Mouse (Mus musculus): ENCODE results near the gene Ttc22. TPM values are rescaled to one million over a fixed set of nuclear protein-coding genes. Genes with fewer than 3 reads are reported as not detected.

Ttc22 gene
- total RNA-seq, 2 experiments from 2014 or later, result 0.33 to 0.72 TPM

DNA sequence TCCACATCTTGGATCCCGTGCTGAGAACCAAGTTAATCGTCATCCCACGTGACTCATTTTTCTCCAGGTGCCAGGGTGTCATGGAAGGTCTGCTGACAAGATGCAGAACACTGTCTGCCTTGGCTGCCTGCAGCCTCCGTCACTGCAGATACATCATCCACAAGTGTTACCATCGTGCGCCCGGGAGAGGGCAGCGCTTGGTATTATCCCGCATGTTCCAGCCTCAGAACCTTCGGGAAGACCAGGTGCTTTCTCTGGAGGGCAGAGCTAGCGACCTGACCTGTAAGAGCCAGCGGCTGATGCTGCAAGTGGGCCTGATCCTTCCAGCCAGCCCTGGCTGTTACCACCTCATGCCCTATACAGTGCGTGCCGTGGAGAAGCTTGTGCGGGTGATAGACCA is 30.8 kb downstream of the Ttc22 start:
- DNase-seq (ENCODE audit: low spot score in 2 of 2), result no peak

DNA sequence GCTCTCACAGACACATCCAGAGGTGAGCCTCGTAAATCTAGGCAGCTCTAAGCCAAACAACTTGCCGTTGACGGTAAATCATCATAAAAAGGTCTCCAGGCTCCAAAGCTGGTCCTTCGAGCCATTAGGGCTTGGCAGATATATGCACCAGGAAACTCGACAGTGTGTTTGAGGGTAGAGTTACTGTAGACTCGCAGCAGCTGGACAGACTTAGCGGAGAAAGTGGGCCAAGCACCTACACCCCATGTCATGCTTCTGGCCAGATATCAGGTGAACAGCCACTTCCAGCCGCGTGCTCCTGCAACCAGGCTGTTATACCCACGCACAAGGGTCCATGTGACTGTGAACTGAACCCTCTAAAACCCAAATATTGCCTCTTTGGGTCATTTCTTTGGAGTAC is 33.4 kb downstream of the Ttc22 start:
- no peak for DNase-seq (ENCODE audit: low spot score in 2 of 2)

DNA sequence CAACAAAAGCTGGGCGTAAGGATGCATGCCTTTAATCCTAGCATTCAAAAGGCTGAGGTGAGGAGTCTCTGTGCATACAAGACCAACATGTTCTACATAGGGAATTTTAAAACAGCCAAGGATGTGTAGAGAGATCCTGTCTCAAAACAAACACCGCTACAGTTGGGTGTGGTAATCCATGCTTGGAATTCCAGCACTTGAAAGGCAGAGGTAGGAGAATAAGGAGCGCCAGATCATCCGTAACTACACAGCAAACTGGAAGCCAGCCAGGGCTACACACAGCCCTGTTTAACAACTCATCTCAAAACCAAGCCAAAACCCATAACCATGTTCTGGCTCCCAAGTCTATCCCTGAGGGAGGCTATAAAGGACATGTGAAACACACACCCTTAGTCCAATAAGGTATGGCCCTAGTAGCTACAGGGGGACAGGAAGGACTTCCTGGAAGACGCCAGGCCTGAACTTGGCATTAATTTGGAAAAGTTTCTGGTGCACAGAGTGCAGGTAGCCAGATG is 41.8 kb downstream of the Ttc22 start:
- DNase-seq (ENCODE audit: low spot score in 2 of 2), result no peak

DNA sequence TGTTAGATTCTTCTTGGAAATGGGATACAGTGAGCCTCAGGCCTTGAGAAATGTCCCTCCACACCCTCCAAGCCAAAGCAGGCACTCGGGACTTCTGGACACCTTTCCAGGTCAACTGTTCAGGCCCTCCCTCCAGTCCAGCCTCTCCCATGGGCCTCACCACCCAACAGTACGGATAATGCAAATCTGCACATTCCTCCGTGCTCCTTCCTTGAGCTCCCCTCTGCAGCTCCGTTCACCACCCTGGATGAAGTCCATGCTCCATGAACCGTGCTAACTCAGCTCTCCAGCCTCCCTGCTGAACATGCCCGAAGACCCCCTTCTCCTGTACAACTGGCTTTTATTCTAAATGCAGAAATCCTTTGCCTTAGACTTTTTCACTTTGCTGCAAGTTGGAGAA is 42.5 kb downstream of the Ttc22 start:
- no peak for DNase-seq (ENCODE audit: low spot score in 2 of 2)

DNA sequence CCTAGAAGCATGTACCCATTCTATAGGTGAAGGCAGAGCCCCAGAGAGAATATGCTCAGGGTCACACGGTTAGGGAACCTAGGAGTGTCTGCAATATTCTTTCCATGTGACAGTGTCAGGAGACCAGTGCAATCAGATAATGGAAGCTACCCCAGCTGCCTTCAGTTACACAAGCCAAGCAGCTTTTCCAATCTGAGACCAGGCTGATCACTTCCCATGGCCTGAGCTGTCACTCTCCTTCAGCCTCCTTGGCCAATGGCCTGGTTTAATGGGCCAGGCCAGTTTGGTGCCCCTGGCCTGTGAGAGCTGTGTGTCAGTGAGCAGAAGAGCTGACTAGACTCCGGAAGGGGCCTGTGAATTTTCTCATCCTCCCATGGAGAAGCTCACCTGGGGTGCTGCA is 43.0 kb downstream of the Ttc22 start:
- DNase-seq (ENCODE audit: low spot score in 2 of 2), result no peak

DNA sequence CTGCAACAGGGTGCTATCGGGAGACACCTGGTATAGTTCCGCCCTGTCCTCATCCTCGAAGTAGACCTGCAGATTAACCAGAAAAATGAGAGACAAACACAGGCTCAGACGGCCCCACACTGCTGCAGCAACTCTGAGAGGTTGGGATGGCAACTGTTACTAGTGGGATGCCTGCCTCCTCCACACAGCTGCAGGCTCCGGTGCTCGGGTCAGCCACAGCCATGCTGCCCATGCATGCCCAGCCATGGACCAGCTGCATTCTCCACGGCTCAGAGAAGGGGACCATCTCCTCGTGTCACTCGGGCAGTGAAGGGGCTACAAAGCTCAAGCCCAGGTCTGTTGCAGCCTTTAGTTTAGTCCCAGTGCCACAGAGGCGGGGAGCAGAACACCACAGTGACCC is 43.4 kb downstream of the Ttc22 start:
- no peak for DNase-seq (ENCODE audit: low spot score in 2 of 2)

DNA sequence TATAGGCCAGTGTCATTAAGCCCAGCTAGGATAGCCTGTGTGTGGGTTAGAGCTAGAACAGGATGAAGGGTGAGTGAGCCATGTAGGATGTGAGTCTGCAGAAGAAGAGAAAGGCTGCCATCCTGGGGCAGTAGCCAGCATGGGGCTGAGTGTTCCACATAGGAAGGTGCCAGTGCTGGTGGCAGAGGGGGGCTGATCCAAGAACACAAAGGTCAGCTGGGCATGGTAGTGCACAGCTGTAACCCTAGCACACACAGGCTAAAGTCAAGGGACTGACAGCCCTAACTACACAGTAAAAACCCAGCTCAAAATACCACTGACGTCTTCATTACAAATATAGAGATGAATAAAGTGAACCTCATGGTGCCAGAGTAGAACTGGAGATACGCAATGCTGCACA is 44.3 kb downstream of the Ttc22 start:
- DNase-seq (ENCODE audit: low spot score in 2 of 2), result no peak

DNA sequence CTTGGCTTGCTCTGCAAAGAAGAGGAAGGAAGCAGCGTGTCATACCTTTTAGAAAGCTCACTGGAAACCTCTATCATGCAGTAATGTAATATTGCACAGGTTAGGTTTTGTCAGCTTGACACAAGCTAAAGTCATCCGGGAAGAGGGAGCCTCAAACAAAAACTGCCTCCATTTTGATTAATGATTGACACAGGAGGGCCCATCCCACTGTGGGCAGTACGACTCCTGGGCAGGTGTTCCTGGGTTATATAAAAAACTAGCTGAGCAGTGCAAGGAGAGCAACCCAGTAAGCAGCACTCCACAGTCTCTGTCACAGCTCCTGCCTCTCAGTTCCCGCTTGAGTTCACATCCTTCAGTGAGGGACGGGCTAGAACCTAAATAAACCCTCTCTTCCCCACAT is 54.5 kb downstream of the Ttc22 start:
- no peak for DNase-seq (ENCODE audit: low spot score in 2 of 2)

DNA sequence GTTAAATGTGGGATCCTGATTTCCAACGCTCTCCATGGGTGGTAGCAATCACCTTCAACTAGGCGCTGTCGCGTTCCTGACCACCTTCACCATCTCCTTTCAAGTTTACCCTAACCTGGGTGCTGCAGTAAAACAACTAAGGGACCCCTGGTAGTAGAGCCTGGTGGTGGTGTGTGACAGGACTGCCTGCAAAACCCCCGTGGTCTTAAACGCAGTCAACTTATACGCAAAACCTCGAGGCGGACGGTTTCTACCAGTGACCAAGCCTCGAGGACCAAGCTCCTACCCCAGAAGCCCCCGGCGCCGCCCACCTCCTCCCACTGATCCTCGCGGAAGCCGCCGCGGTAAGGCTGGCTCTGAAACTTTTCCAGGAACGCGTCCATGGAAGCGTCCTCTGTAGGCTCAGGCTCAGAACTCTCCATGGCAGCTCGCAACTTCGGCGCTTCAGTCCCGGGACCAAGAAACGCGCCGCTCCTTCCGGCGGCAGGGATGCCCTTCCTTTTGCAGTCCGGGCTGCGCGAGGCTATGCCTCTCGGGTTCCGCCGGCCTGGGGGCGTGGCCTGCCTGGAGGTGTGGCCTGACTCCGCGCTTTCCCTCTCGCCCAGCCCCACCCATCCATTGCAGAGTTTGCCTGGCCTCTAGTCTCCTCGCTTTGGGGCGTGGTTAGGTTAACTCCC is 56.3 kb downstream of the Ttc22 start, which contains the start of gene Ttc4:
Gene Ttc4, minus strand, starts transcription at position 503 of the 677 bp plus-strand sequence.
- peak; percentile 78 to 87 for DNase-seq (ENCODE audit: low spot score in 2 of 2)

DNA sequence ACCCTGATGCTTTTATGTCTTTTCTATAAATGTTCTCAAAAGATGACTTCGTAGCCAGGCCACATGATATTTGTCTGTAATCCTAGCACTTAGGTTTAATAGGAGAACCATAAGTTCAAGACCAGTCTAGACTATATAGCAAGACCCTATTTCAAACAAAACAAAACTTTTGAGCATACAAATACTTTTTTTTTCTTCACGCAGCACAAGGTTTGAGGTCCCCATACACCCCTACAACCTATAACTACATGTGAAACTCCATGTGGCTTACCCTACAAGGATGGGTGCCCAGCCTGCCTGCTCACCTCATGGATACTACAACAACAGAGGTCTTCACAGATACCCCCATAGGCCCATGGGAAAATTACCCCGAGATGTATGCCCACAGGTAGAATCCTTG is 56.9 kb downstream of the Ttc22 start:
- no peak for DNase-seq (ENCODE audit: low spot score in 2 of 2)

DNA sequence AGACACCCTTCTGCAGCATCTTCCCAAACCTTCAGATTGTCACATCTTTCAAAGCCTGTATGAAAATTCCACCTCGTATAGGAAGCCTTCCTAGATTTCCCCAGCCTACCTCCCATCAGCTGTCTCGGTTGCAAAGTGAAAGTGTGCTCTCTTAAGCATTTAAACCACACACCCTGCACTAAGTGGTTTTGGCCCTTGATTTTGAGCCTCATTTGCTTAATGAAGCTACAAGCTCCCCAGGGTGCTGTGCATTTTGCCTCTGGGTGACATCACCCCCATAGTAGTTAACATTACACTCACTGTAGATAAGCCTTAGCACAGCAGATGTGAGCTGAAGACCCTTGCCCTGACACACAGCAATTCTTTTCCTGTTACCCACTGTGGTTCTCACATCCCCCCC is 58.7 kb downstream of the Ttc22 start:
- DNase-seq (ENCODE audit: low spot score in 2 of 2), result no peak

DNA sequence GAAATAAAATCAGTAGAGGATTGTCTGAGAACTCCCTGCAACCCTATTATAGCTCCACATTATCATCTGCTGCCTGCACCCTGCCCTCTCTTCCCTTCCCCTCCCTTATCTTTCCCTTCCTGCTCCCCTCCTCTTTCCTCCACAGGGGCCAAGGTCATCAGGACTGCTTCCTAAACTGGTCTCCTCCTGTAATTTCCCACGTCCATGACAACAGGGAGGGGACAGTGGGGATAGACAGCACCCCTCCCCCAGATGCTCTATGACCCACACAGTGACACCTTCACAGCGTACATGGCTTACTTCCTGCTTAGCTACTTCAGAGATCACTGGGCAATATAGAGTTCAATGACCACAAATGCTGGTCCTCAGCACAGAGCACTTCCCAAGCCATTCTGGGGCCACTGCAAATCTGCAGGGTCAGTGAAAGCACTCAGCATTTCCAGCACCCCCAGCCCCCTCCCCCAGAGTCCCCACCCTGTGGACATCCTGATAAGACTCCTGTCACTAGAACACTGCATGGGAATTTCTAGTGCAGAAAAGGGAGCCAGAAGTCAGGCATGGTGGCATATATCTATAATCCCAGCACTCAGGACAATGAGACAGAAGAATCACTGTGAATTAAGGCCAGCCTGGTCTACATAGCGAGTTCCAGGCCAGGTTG is 66.5 kb downstream of the Ttc22 start:
- no peak for DNase-seq (ENCODE audit: low spot score in 2 of 2)

Other genes with a start within 250 kb of the Ttc22 start
- gene Pcsk9, start 158.1 kb upstream of the Ttc22 start, total RNA-seq (2021), result under 1 TPM in 1 of 2 experiments, not detected in 1; 0.12 TPM
- gene Bsnd, start 130.1 kb upstream of the Ttc22 start, total RNA-seq (2021), result not detected
- 10 to 100 TPM; 67.7 to 70.5 TPM for gene Dhcr24, start 61.4 kb upstream of the Ttc22 start, total RNA-seq (2021)
- not detected for gene Lexm, start 5.2 kb upstream of the Ttc22 start, total RNA-seq (2021)
- gene Pars2, start 28.6 kb downstream of the Ttc22 start, total RNA-seq (2021), result 1 to 10 TPM; 6.9 TPM
- 10 to 100 TPM; 43.1 to 46.4 TPM for gene Ttc4, start 56.5 kb downstream of the Ttc22 start, total RNA-seq (2021)
- gene Mroh7, start 108.5 kb downstream of the Ttc22 start, total RNA-seq (2021), result 1 to 10 TPM; 4.1 to 5.0 TPM
- gene Fam151a, start 111.5 kb downstream of the Ttc22 start, total RNA-seq (2021), result not detected
- gene Acot11, start 182.6 kb downstream of the Ttc22 start, total RNA-seq (2021), result 10 to 100 TPM; 46.7 to 52.6 TPM